Mouse (Mus musculus): ENCODE measurements around the gene Plxnb2.

GRCm38 (mm10) chr15:89181561-89182270, 1.1 kb upstream of the Plxnb2 start:
- TF ChIP-seq CTCF (IDR thresholded peaks at IDR 0.05; ENCODE audit: borderline replicate concordance, extremely low read depth, insufficient read depth, insufficient read length), result 0 out of 2 replicates have a peak, but pooled peaks have one; percentile 6
- TF ChIP-seq POLR2A (IDR thresholded peaks at IDR 0.05; ENCODE audit: borderline replicate concordance, extremely low read depth, insufficient read depth, insufficient read length, poor library complexity, severe bottlenecking), result no peak

Data from brain, embryonic 14.5 days (tissue).